Mouse (Mus musculus) forebrain, embryonic 13.5 days (tissue): ENCODE results near the gene Agpat4. TPM values are rescaled to one million over a fixed set of nuclear protein-coding genes. Genes with fewer than 3 reads are reported as not detected.
A peak's percentile ranks its signal among the peaks of the same experiment; 100 is the strongest.

Experiments
- ATAC-seq: fragments of 200-750 bp; cut with Nextera tagmentation; 2 replicates; pipeline ENCODE4 v1.8.0; 2017
- H3K27ac ChIP-seq: fragments of 300-500 bp; sonication (generic); 2 replicates; pipeline ENCODE4 v1.5.1; 2015; ENCODE audit warnings: inconsistent platforms, mild to moderate bottlenecking, moderate library complexity
- H3K27me3 ChIP-seq: fragments of 300-500 bp; sonication (generic); 2 replicates; pipeline ENCODE4 v1.6.1; 2015; ENCODE audit warnings: mild to moderate bottlenecking, inconsistent platforms
- H3K36me3 ChIP-seq: fragments of 300-500 bp; sonication (generic); 2 replicates; pipeline ENCODE4 v1.6.1; 2015; ENCODE audit warnings: mild to moderate bottlenecking, inconsistent platforms; ENCODE audit not compliant: poor library complexity, severe bottlenecking
- H3K4me1 ChIP-seq: fragments of 300-500 bp; sonication (generic); 2 replicates; pipeline ENCODE4 v1.6.1; 2015; ENCODE audit warnings: inconsistent platforms
- H3K4me2 ChIP-seq: fragments of 300-500 bp; sonication (generic); 2 replicates; pipeline ENCODE4 v1.6.1; 2015; ENCODE audit warnings: inconsistent platforms, mild to moderate bottlenecking, moderate library complexity
- H3K4me3 ChIP-seq: fragments of 300-500 bp; sonication (generic); 2 replicates; pipeline ENCODE4 v1.5.1; 2015; ENCODE audit warnings: mild to moderate bottlenecking, inconsistent platforms
- H3K9ac ChIP-seq: fragments of 300-500 bp; sonication (generic); 2 replicates; pipeline ENCODE4 v1.6.1; 2015; ENCODE audit warnings: mild to moderate bottlenecking, inconsistent platforms
- H3K9me3 ChIP-seq: fragments of 300-500 bp; sonication (generic); replicated peaks from 2 replicates; pipeline ENCODE4 v1.6.1; 2016; ENCODE audit warnings: inconsistent platforms
- WGBS: fragments of 180-500 bp; shearing (Covaris S2); methylation state at CpG from one replicate; pipeline ENCODE4 v1.1.7; 2015; 5-methylcytosine and 5-hydroxymethylcytosine counted together
- polyA plus RNA-seq: library from polyadenylated mRNA; unstranded; fragments of >200 nt; fragmentation: Nextera tagmentation; extraction: Ambion mirVana; gene quantifications from 2 replicates; pipeline ENCODE4 v1.2.1, GENCODE M21; 2015

The Agpat4 gene
- polyA plus RNA-seq, 1 experiment from 2014 or later = 46.5 TPM

- Histone ChIP-seq H3K27ac (no peak overlapping the region), H3K27me3 (no peaks in the 10 kb centered on the region), H3K4me2 (no peak overlapping the region), H3K4me1 (peaks cover 11% of the 10 kb centered on the region; the same call in 1 of the 2 replicates), H3K36me3 (peaks cover 11% of the 10 kb centered on the region), H3K9me3 (0 out of 2 replicates have a peak, but pooled peaks cover 4% of the 10 kb centered on the region), H3K4me3 (no peak overlapping the region), H3K9ac (no peak overlapping the region)
- ATAC-seq = no peak
- WGBS = 78% methylated on average over 2 of the region's 2 CpGs
Observed at GRCm38 (mm10) chr17:12179766-12180165, 61.3 kb downstream of the Agpat4 start.

DNA sequence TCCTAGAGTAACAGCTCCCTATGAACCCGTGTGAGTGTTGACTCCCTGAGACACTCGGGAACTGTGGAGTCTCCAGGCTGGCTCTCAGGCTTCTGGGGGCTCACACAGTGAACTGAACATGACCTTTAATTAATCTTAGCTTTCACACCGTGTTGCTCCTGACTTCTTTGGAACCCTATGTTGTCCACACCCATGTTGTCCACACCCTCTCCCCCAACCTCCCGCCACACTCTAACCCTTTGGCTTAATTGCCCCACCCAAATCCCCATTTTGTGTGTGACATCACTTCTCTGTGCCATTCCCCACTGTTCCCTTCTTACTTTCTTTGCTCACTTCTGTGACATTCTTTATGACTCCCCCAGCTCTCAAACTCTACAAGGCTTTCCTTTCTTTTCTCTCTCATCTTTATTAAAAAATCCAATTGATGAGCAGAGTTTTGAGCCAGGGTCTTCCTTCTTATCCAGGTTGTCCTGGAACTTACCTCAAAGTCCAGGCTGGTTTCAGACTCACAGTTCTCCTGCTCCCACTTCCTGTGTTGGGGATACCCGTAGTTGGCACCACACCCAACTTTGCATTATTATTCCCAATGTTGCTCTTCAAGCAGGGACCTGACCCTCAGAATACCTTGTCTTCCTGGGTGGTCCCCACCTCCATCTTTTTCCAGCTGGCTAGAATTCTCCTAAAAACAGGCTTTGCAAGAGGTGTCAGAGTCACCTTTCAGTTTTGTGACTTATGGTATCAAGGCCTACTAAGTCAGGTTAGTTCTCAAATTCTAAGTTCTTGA is 64.4 kb downstream of the Agpat4 start:
- no peaks in the 10 kb centered on the region for H3K27me3 ChIP-seq
- no peak overlapping the region for H3K4me2 ChIP-seq
- H3K27ac ChIP-seq = no peak overlapping the region
- peaks cover 21% of the 10 kb centered on the region for H3K4me1 ChIP-seq
- H3K4me3 ChIP-seq = no peak overlapping the region
- no peak overlapping the region for H3K9ac ChIP-seq
- 84% methylated on average over 5 of the region's 5 CpGs for WGBS
- H3K9me3 ChIP-seq = no peaks in the 10 kb centered on the region
- H3K36me3 ChIP-seq = peaks cover 5% of the 10 kb centered on the region; the same call in 1 of the 2 replicates
- no peak for ATAC-seq

DNA sequence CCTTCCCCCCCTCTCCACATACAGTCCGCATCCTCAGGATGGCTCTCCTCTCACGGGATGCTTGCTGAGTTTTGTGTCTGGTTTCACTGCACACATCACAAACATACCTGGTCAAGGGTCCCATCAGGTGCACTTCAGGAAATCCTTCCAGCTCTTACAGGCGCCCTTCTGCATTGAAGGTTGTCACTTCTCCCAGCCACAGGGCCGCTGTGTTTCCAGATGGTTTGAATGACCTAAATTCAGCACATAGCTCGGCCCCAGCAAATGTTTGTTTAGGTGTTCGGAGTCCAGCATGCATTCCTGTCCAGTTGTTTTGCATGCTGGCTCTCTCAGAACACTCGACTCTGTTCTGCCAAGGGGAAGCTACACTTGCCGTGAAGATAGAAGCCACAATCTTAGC is 65.8 kb downstream of the Agpat4 start:
- Histone ChIP-seq H3K9ac (no peak overlapping the region), H3K27me3 (no peaks in the 10 kb centered on the region), H3K27ac (no peak overlapping the region), H3K36me3 (peaks cover 5% of the 10 kb centered on the region; the same call in 1 of the 2 replicates), H3K9me3 (no peaks in the 10 kb centered on the region), H3K4me1 (peaks cover 18% of the 10 kb centered on the region), H3K4me3 (no peak overlapping the region), H3K4me2 (no peak overlapping the region)
- no peak for ATAC-seq
- 90% methylated on average over 8 of the region's 8 CpGs for WGBS

DNA sequence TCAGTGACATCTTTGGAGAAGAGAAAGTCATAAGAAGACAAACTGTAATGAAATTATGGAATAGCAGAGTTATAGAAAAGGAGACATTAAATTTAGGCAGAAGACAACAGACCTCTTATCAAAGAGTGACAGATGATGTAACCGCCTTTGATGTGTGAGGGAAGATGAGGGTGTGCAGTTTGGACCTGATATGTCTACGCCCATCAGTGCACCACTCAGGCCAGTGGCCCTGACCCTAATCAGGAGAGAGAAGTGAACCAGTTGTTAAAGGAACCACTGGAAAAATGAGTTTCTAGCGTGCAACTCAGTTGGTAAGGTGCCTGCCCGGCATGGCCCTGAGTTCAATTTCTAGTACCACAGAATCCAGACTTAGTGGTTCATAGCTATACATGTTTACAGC is 67.4 kb downstream of the Agpat4 start:
- no peak overlapping the region for H3K9ac ChIP-seq
- WGBS = 90% methylated on average over 4 of the region's 4 CpGs

DNA sequence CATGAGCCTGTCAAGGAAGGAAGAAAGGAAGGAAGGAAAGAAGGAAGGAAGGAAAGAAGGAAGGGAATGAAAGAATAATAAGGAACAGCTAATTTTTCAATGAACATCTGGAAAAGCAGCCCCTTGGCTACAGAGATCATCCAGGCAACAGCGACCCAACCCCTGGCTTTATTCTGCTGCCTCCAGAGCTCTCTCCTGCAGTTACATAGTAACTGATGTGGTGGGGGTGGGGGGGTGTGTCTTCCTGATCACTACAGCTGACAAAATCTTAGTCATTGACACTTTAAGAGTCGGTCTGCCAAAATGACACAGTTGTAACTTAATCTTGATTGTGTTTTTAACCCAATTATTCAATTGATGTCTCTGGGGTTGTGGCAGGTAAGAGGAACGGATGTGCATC is 67.8 kb downstream of the Agpat4 start:
- no peak overlapping the region for H3K4me2 ChIP-seq
- H3K9ac ChIP-seq = no peak overlapping the region
- WGBS = 84% methylated on average over 3 of the region's 3 CpGs
- no peaks in the 10 kb centered on the region for H3K9me3 ChIP-seq
- peaks cover 5% of the 10 kb centered on the region; the same call in 1 of the 2 replicates for H3K36me3 ChIP-seq
- H3K4me1 ChIP-seq = peaks cover 11% of the 10 kb centered on the region
- H3K4me3 ChIP-seq = no peak overlapping the region
- H3K27me3 ChIP-seq = no peaks in the 10 kb centered on the region
- ATAC-seq = no peak
- H3K27ac ChIP-seq = no peak overlapping the region

More for the DNA sequence above, 67.4 kb downstream of the Agpat4 start:
- Histone ChIP-seq H3K4me3 (no peak overlapping the region), H3K27ac (no peak overlapping the region), H3K27me3 (no peaks in the 10 kb centered on the region), H3K4me1 (peaks cover 11% of the 10 kb centered on the region), H3K36me3 (peaks cover 2% of the 10 kb centered on the region; the same call in 1 of the 2 replicates), H3K4me2 (no peak overlapping the region), H3K9me3 (no peaks in the 10 kb centered on the region)
- ATAC-seq = no peak

- Histone ChIP-seq H3K9me3 (no peaks in the 10 kb centered on the region), H3K4me1 (peaks cover 11% of the 10 kb centered on the region), H3K4me2 (no peak overlapping the region), H3K4me3 (no peak overlapping the region), H3K27me3 (no peaks in the 10 kb centered on the region), H3K9ac (no peak overlapping the region), H3K27ac (peak overlapping the region; percentile 1; the same call in 1 of the 2 replicates), H3K36me3 (peaks cover 5% of the 10 kb centered on the region; the same call in 1 of the 2 replicates)
- 26% methylated on average over 1 of the region's 1 CpGs for WGBS
- peak; percentile 48; the same call in 1 of the 2 replicates for ATAC-seq
Observed at GRCm38 (mm10) chr17:12187782-12188181, 69.3 kb downstream of the Agpat4 start.

- no peak overlapping the region for H3K4me3 ChIP-seq
- H3K4me1 ChIP-seq = no peaks in the 10 kb centered on the region; the same call in 1 of the 2 replicates
- peaks cover 13% of the 10 kb centered on the region; the same call in 1 of the 2 replicates for H3K36me3 ChIP-seq
- no peak for ATAC-seq
- H3K27ac ChIP-seq = 0 out of 2 replicates have a peak overlapping the region, but pooled peaks have one; percentile 5
- no peaks in the 10 kb centered on the region for H3K27me3 ChIP-seq
- 70% methylated on average over 5 of the region's 5 CpGs for WGBS
- H3K4me2 ChIP-seq = no peak overlapping the region
- no peaks in the 10 kb centered on the region for H3K9me3 ChIP-seq
- H3K9ac ChIP-seq = no peak overlapping the region
Observed at GRCm38 (mm10) chr17:12195137-12195536, 76.6 kb downstream of the Agpat4 start.

- no peak overlapping the region for H3K4me2 ChIP-seq
- H3K4me3 ChIP-seq = no peak overlapping the region
- 0 out of 2 replicates have a peak, but pooled peaks have one; percentile 36 for ATAC-seq
- no peak overlapping the region for H3K9ac ChIP-seq
- peaks cover 13% of the 10 kb centered on the region; the same call in 1 of the 2 replicates for H3K36me3 ChIP-seq
- H3K9me3 ChIP-seq = no peaks in the 10 kb centered on the region
- no peak overlapping the region for H3K27ac ChIP-seq
- no peaks in the 10 kb centered on the region for H3K27me3 ChIP-seq
- 82% methylated on average over 10 of the region's 10 CpGs for WGBS
- H3K4me1 ChIP-seq = no peaks in the 10 kb centered on the region; the same call in 1 of the 2 replicates
Observed at GRCm38 (mm10) chr17:12195604-12196003, 77.1 kb downstream of the Agpat4 start.

DNA sequence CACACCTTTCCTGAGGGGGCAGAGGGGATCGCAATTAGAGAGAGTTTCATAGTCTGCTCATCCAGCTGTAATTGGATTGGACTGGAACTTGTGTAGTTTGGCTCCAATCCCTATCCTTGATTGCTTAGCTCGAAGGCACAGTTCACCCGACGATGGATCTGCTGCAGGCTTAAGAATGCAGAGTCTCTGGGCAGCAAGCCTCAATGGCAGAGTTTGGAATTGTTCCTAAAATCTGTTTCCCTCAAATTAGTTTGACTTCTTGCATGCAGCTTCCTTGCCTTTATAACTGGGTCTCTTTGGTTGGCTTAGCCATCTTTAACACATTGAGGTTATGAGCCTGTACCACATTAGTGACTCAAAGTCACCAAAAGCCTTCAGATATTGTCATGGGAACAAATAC is 81.4 kb downstream of the Agpat4 start:
- Histone ChIP-seq H3K27ac (no peak overlapping the region), H3K4me1 (peaks cover 24% of the 10 kb centered on the region), H3K4me3 (no peak overlapping the region), H3K36me3 (peaks cover 8% of the 10 kb centered on the region; the same call in 1 of the 2 replicates), H3K27me3 (no peaks in the 10 kb centered on the region), H3K4me2 (no peak overlapping the region), H3K9ac (no peak overlapping the region), H3K9me3 (no peaks in the 10 kb centered on the region)
- WGBS = 76% methylated on average over 4 of the region's 4 CpGs
- no peak for ATAC-seq

- no peak for ATAC-seq
- Histone ChIP-seq H3K4me2 (no peak overlapping the region), H3K9ac (no peak overlapping the region), H3K4me3 (no peak overlapping the region), H3K36me3 (peaks cover 8% of the 10 kb centered on the region; the same call in 1 of the 2 replicates), H3K4me1 (peaks cover 36% of the 10 kb centered on the region), H3K27ac (no peak overlapping the region), H3K9me3 (no peaks in the 10 kb centered on the region), H3K27me3 (no peaks in the 10 kb centered on the region)
- 88% methylated on average over 1 of the region's 1 CpGs for WGBS
Observed at GRCm38 (mm10) chr17:12201086-12201485, 82.6 kb downstream of the Agpat4 start.

DNA sequence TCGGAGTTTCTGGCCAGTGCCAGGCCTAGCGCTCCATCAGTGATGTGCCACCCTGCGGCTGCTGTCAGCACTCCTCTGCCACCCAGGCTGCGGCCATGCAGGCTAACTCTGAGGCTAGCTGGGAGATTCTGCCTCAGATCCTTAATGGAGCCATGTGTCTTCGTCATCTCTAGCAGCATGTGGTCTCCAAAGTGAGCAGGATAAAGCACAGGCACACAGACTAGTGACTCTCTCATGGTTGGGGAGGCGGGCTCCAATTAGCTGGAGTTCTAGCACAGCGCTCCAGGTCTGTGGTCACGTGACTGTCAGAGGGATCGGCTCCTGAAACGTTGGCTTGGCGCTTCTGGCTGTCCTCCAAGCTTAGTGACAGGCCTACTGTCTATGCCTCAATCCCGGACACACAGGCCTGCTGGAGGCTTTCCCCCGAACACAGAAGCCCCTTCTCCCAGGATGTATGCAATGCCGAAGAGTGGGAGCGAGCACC is 85.0 kb downstream of the Agpat4 start:
- Histone ChIP-seq H3K4me1 (peaks cover 54% of the 10 kb centered on the region), H3K9me3 (no peaks in the 10 kb centered on the region), H3K9ac (no peak overlapping the region), H3K4me3 (no peak overlapping the region), H3K27me3 (no peaks in the 10 kb centered on the region), H3K27ac (peak overlapping the region; percentile 32; the same call in 1 of the 2 replicates), H3K36me3 (peaks cover 5% of the 10 kb centered on the region; the same call in 1 of the 2 replicates), H3K4me2 (no peak overlapping the region)
- ATAC-seq = peak; percentile 85
- WGBS = 51% methylated on average over 15 of the region's 15 CpGs

GRCm38 (mm10) chr17:12204246-12204645 is 85.7 kb downstream of the Agpat4 start:
- H3K36me3 ChIP-seq = no peaks in the 10 kb centered on the region
- no peak overlapping the region for H3K4me3 ChIP-seq
- no peak overlapping the region for H3K4me2 ChIP-seq
- no peaks in the 10 kb centered on the region for H3K27me3 ChIP-seq
- peaks cover 54% of the 10 kb centered on the region for H3K4me1 ChIP-seq
- H3K9me3 ChIP-seq = no peaks in the 10 kb centered on the region
- ATAC-seq = no peak
- WGBS = 70% methylated on average over 3 of the region's 3 CpGs
- H3K27ac ChIP-seq = peak overlapping the region; percentile 49; the same call in 1 of the 2 replicates
- H3K9ac ChIP-seq = no peak overlapping the region
